Mouse (Mus musculus) adrenal gland, adult (tissue): Measurements from ENCODE around the gene Nat8.
"Not testable (repeated sequence)": the region's sequence is repeated elsewhere in the genome, so short reads cannot be mapped to it uniquely, and the experiment has no call there.

ENCODE experiments used
- DNase-seq, 2 experiments: peaks; one replicate each; pipeline ENCODE4 v3.0.0; 2022 to 2023; ENCODE audit warnings: low spot score in 1 of 2; ENCODE audit not compliant: inconsistent age in 2 of 2

The Nat8 gene

GRCm38 (mm10) chr6:85831796-85832321 is at the start of gene Nat8:
Gene Nat8 (minus strand): TSS chr6:85832082.
- no peak for DNase-seq

- not testable (repeated sequence) for DNase-seq
Observed at GRCm38 (mm10) chr6:85869006-85869405, 37.1 kb upstream of the Nat8 start, which contains the start of gene Nat8f2. Gene Nat8f2 (minus strand): TSS chr6:85869158.

- peak in 1 of 2 experiments; percentile 73 for DNase-seq
Observed at GRCm38 (mm10) chr6:85867726-85868690, 36.1 kb upstream of the Nat8 start.

- DNase-seq, result not testable (repeated sequence)
Observed at GRCm38 (mm10) chr6:85866995-85867394, 35.1 kb upstream of the Nat8 start.

- DNase-seq, result peak in 1 of 2 experiments; percentile 39
Observed at GRCm38 (mm10) chr6:85866166-85866565, 34.3 kb upstream of the Nat8 start.

- peak; percentile 46 to 71 for DNase-seq
Observed at GRCm38 (mm10) chr6:85864900-85865639, 33.2 kb upstream of the Nat8 start.

- peak in 1 of 2 experiments; percentile 49 for DNase-seq
Observed at GRCm38 (mm10) chr6:85863840-85864239, 32.0 kb upstream of the Nat8 start.

- DNase-seq, result peak in 1 of 2 experiments; percentile 71
Observed at GRCm38 (mm10) chr6:85863136-85863535, 31.3 kb upstream of the Nat8 start.

- DNase-seq, result peak; percentile 87 to 95
Observed at GRCm38 (mm10) chr6:85862565-85862964, 30.7 kb upstream of the Nat8 start.

GRCm38 (mm10) chr6:85861247-85861646 is 29.4 kb upstream of the Nat8 start:
- DNase-seq, result peak in 1 of 2 experiments; percentile 35

GRCm38 (mm10) chr6:85856194-85856678 is 24.4 kb upstream of the Nat8 start:
- DNase-seq, result peak; percentile 96 to 98

GRCm38 (mm10) chr6:85853481-85853880 is 21.6 kb upstream of the Nat8 start:
- DNase-seq, result no peak

- no peak for DNase-seq
Observed at GRCm38 (mm10) chr6:85851062-85851773, 19.3 kb upstream of the Nat8 start.

GRCm38 (mm10) chr6:85849240-85849639 is 17.4 kb upstream of the Nat8 start:
- peak; percentile 42 to 81 for DNase-seq

- no peak for DNase-seq
Observed at GRCm38 (mm10) chr6:85848140-85848539, 16.3 kb upstream of the Nat8 start.

- no peak for DNase-seq
Observed at GRCm38 (mm10) chr6:85846921-85847320, 15.0 kb upstream of the Nat8 start.

GRCm38 (mm10) chr6:85843677-85844458 is 12.0 kb upstream of the Nat8 start:
- DNase-seq, result not testable (repeated sequence)

GRCm38 (mm10) chr6:85839982-85840381 is 8.1 kb upstream of the Nat8 start:
- peak; percentile 24 to 71 for DNase-seq

GRCm38 (mm10) chr6:85838674-85839073 is 6.8 kb upstream of the Nat8 start:
- DNase-seq, result peak; percentile 7 to 64

- DNase-seq, result peak; percentile 86 to 94
Observed at GRCm38 (mm10) chr6:85837307-85837706, 5.4 kb upstream of the Nat8 start.
